Mouse (Mus musculus): ENCODE results near the gene Rab29. TPM values are rescaled to one million over a fixed set of nuclear protein-coding genes. Genes with fewer than 3 reads are reported as not detected.
A peak's percentile ranks its signal among the peaks of the same experiment; 100 is the strongest.
"Not testable (repeated sequence)": the region's sequence is repeated elsewhere in the genome, so short reads cannot be mapped to it uniquely, and the experiment has no call there.

Gene Rab29
- total RNA-seq (2021), result 1 to 10 TPM; 6.8 to 8.7 TPM
- long read RNA-seq, transcript Rab29-202 (5 exons, 1,202 nt), result major isoform, 6 of 8 reads
- long read RNA-seq, partial matches to known transcripts, result 0 of 8 reads
- long read RNA-seq, other reads (novel, unspliced or antisense), result 1 of 8 reads

- DNase-seq (ENCODE audit: low spot score in 2 of 2), result peak; percentile 83 to 95
These were observed at the start of gene Rab29 for GRCm38 (mm10) chr1:131867093-131867945. Gene Rab29, plus strand, starts transcription at chr1:131867224.

- not testable (repeated sequence) for DNase-seq (ENCODE audit: low spot score in 2 of 2)
These were observed 46.7 kb upstream of the Rab29 start for GRCm38 (mm10) chr1:131820353-131820752.

- peak in 1 of 2 experiments; percentile 70 for DNase-seq (ENCODE audit: low spot score in 2 of 2)
These were observed 46.1 kb upstream of the Rab29 start for GRCm38 (mm10) chr1:131820887-131821328.

- no peak for DNase-seq (ENCODE audit: low spot score in 2 of 2)
These were observed 44.7 kb upstream of the Rab29 start for GRCm38 (mm10) chr1:131822292-131822691.

DNA sequence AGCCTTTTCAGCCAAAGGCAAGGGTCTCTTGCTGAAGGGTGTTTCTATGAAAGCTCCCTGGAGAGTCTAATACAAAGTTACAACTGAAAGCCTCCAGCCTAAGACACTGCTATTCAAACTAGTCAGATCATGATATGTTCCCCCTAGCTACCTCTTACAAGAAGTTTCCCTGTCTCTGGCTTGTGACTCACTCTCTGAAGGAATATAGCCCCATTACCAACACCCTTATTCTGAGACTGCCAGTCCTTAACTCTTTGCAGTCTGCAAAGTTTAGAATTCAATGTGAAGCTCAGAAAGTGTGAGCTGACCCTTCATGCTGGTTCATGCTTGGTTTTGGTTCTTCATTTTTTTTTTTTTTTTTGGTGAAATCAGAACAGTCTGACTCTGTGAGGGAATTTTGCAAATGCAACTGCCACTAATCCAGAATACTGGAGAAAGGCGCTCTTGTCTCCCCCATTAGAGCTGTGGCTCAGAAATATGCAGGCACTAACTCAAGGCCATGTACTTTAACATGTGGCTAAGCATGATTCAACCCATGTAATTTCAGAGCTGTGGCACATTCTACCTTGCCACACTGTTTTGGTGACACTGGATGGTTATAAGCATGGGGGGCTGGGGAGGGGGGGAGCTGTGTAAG, 44.0 kb upstream of the Rab29 start:
- DNase-seq (ENCODE audit: low spot score in 2 of 2), result no peak

GRCm38 (mm10) chr1:131823563-131823962, 43.5 kb upstream of the Rab29 start:
- DNase-seq (ENCODE audit: low spot score in 2 of 2), result no peak

DNA sequence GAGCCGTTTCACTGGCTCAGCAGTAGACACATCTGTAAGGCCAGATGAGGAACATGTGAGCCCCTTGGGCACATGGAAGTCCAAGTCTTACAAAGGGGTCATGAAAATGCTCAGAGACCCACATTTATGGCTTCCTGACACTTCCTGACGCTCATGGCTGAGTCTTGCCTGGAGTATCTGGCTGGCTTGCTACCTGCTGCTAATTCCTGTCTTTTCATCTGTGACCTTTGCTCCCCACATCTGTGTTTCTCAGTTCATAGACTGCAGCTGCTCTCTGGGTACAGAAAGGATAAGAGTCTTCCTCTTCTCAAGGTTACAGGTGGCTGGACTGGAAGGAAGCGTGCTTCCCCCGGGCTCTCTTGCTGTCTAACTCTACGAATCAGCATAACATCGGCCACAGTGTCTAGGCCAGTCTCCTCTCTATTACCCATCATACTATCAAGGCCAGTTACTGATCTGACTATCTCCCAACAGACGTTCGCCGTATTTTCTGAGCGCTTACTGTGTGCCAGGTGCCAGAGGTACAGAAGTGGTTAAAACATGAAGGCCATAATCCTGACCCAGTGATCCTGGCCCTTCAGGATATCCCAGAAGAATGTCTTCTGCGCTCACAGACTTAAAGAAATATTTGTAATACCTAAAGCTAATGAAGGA, 42.4 kb upstream of the Rab29 start:
- no peak for DNase-seq (ENCODE audit: low spot score in 2 of 2)

DNA sequence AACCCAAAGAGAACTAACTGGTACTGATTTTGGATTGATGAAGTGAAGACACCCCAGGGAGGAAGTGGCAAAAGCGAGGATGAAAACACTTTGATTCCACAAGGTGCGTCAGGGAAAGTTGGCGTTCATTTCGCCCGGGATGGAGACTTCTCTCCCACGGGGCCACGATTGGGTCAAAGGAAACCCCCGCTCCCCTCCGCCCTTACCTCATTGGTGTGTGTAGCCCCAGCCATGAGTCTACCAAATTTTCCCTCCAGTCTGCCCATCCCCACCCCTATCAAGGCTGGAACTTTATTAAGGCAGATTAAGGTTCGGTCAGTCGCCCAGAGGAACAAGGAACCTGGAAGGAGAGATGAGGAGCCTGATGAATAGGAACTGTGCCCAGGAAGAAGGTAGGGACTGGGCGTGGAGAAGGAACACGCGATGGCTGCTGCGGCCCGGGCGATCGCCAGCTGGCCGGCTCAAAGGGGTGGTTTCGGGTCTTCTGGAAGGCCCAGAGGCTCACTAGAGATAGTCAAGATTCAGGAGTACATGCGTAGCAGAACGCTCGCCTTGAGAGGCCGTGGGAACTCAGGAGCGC, 39.7 kb upstream of the Rab29 start, which contains the start of gene Slc41a1:
Gene Slc41a1 (plus strand): TSS at position 287 of the 580 bp plus-strand sequence.
- peak in 1 of 2 experiments; percentile 37 for DNase-seq (ENCODE audit: low spot score in 2 of 2)

- peak; percentile 93 to 97 for DNase-seq (ENCODE audit: low spot score in 2 of 2)
These were observed 39.2 kb upstream of the Rab29 start for GRCm38 (mm10) chr1:131827787-131828258.

GRCm38 (mm10) chr1:131828297-131829126, 38.5 kb upstream of the Rab29 start:
- peak in 1 of 2 experiments; percentile 25 for DNase-seq (ENCODE audit: low spot score in 2 of 2)

- no peak for DNase-seq (ENCODE audit: low spot score in 2 of 2)
These were observed 37.7 kb upstream of the Rab29 start for GRCm38 (mm10) chr1:131829279-131829678.

DNA sequence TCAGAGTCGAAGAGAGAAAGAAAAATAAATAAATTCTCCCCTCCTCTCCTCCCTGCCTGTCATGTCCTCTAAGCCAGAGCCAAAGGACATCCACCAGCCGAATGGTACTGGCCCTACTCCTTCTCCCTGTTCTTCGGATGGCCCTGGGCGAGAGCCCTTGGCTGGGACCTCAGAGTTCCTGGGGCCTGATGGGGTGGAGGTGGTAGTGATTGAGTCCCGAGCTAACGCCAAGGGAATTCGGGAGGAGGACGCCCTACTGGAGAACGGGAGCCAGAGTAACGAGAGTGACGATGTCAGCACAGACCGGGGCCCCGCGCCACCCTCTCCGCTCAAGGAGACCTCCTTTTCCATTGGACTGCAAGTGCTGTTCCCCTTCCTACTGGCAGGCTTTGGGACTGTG, 36.5 kb upstream of the Rab29 start:
- no peak for DNase-seq (ENCODE audit: low spot score in 2 of 2)

GRCm38 (mm10) chr1:131830971-131831641, 35.9 kb upstream of the Rab29 start:
- no peak for DNase-seq (ENCODE audit: low spot score in 2 of 2)

- DNase-seq (ENCODE audit: low spot score in 2 of 2), result no peak
These were observed 30.0 kb upstream of the Rab29 start for GRCm38 (mm10) chr1:131837035-131837434.

DNA sequence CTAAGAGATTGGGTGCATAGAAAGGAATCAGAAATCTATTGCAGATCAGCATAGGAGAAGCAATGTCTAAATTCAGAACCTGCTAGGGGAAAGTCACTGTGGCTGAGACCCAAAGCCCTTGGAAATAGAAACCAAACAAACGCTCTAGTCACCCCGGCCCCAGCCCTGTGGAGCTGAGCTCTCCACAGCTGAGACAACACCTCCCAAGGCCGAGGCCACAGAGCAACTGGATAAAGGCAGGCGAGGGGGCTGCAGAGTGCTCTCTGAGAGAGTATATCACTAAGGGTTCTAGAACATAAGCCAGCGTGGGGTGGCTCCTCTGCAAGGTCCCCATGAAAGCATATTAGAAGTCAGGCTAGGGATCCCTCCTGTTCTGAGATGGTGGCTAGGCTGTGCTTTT, 28.5 kb upstream of the Rab29 start:
- no peak for DNase-seq (ENCODE audit: low spot score in 2 of 2)

- DNase-seq (ENCODE audit: low spot score in 2 of 2), result no peak
These were observed 27.7 kb upstream of the Rab29 start for GRCm38 (mm10) chr1:131839279-131839678.

GRCm38 (mm10) chr1:131842221-131842620, 24.8 kb upstream of the Rab29 start:
- DNase-seq (ENCODE audit: low spot score in 2 of 2), result no peak

- no peak for DNase-seq (ENCODE audit: low spot score in 2 of 2)
These were observed 23.3 kb upstream of the Rab29 start for GRCm38 (mm10) chr1:131843758-131844157.

- DNase-seq (ENCODE audit: low spot score in 2 of 2), result no peak
These were observed 22.1 kb upstream of the Rab29 start for GRCm38 (mm10) chr1:131844883-131845282.

All from layer of hippocampus, adult 18-20 months (tissue).